Mouse (Mus musculus): ENCODE results near the gene Slc4a4. TPM values are rescaled to one million over a fixed set of nuclear protein-coding genes. Genes with fewer than 3 reads are reported as not detected.

The Slc4a4 gene
- total RNA-seq, 2 experiments from 2014 or later = 24.6 to 33.0 TPM

GRCm38 (mm10) chr5:88916501-88916971 lies 29.9 kb downstream of the Slc4a4 start:
- DNase-seq = peak; percentile 65 to 70

GRCm38 (mm10) chr5:88917221-88917620 lies 30.6 kb downstream of the Slc4a4 start:
- no peak for DNase-seq

GRCm38 (mm10) chr5:88917630-88918029 lies 31.0 kb downstream of the Slc4a4 start:
- DNase-seq = no peak

GRCm38 (mm10) chr5:88918538-88918937 lies 31.9 kb downstream of the Slc4a4 start:
- DNase-seq = no peak

- DNase-seq = no peak
These were observed 39.0 kb downstream of the Slc4a4 start for GRCm38 (mm10) chr5:88925576-88925975.

GRCm38 (mm10) chr5:88928201-88928916 lies 41.7 kb downstream of the Slc4a4 start:
- peak; percentile 65 to 76 for DNase-seq

GRCm38 (mm10) chr5:88929392-88930094 lies 42.9 kb downstream of the Slc4a4 start:
- DNase-seq = peak; percentile 87 to 89

- DNase-seq = peak in 1 of 2 experiments; percentile 55
These were observed 43.5 kb downstream of the Slc4a4 start for GRCm38 (mm10) chr5:88930129-88930528.

GRCm38 (mm10) chr5:88930611-88931010 lies 44.0 kb downstream of the Slc4a4 start:
- no peak for DNase-seq

GRCm38 (mm10) chr5:88931176-88931575 lies 44.6 kb downstream of the Slc4a4 start:
- DNase-seq = no peak

GRCm38 (mm10) chr5:88933454-88933853 lies 46.8 kb downstream of the Slc4a4 start:
- DNase-seq = peak; percentile 43 to 57

- peak; percentile 34 to 60 for DNase-seq
These were observed 47.3 kb downstream of the Slc4a4 start for GRCm38 (mm10) chr5:88933946-88934345.

GRCm38 (mm10) chr5:88938208-88938607 lies 51.6 kb downstream of the Slc4a4 start:
- peak; percentile 53 to 67 for DNase-seq

- peak; percentile 40 to 51 for DNase-seq
These were observed 52.5 kb downstream of the Slc4a4 start for GRCm38 (mm10) chr5:88939151-88939550.

GRCm38 (mm10) chr5:88939782-88940181 lies 53.2 kb downstream of the Slc4a4 start:
- no peak for DNase-seq

GRCm38 (mm10) chr5:88941905-88942304 lies 55.3 kb downstream of the Slc4a4 start:
- no peak for DNase-seq

- DNase-seq = peak in 1 of 2 experiments; percentile 70
These were observed 59.2 kb downstream of the Slc4a4 start for GRCm38 (mm10) chr5:88945661-88946339.

- no peak for DNase-seq
These were observed 63.7 kb downstream of the Slc4a4 start for GRCm38 (mm10) chr5:88950337-88950736.

- no peak for DNase-seq
These were observed 66.3 kb downstream of the Slc4a4 start for GRCm38 (mm10) chr5:88952757-88953577.

- no peak for DNase-seq
These were observed 71.1 kb downstream of the Slc4a4 start for GRCm38 (mm10) chr5:88957735-88958134.

- DNase-seq = no peak
These were observed 72.3 kb downstream of the Slc4a4 start for GRCm38 (mm10) chr5:88958966-88959365.

GRCm38 (mm10) chr5:88959412-88959811 lies 72.8 kb downstream of the Slc4a4 start:
- DNase-seq = no peak
